In genomic region chr9:111897626-111898025, GRCm38 (mm10) we compare ENCODE assay signal across 14 mouse cellular contexts.
"Had no signal": no experiment of that assay in that cellular context is flagged by ENCODE, and none has a peak within 500 bp of the region (broad histone marks: within the 10 kb centered on the region; RNA-seq: fewer than 3 reads in every experiment).

No protein-coding gene starts in this region.

- H3K4me2 ChIP-seq: limb, embryonic 12.5 days; liver, embryonic 13.5 days; lung, embryonic 15.5 days; midbrain, embryonic 12.5 days; stomach, embryonic 15.5 days had no signal

- H3K4me3 ChIP-seq: limb, embryonic 12.5 days; liver, embryonic 13.5 days; lung, embryonic 15.5 days; megakaryocyte, embryonic 14.5 days; midbrain, embryonic 12.5 days; stomach, embryonic 15.5 days had no signal

- DNase-seq: kidney, adult 8-10 months; kidney, postnatal 25 days; liver; liver, embryonic 13.5 days; liver, postnatal 0 days; lung, postnatal 14 days; thymus, postnatal 36 days had no signal

- H3K4me1 ChIP-seq: limb, embryonic 12.5 days; liver, embryonic 13.5 days; lung, embryonic 15.5 days; megakaryocyte, embryonic 14.5 days; midbrain, embryonic 12.5 days; stomach, embryonic 15.5 days had no signal

- H3K9ac ChIP-seq: limb, embryonic 12.5 days; liver, embryonic 13.5 days; liver, postnatal 0 days; lung, embryonic 15.5 days; midbrain, embryonic 12.5 days; stomach, embryonic 15.5 days had no signal

- H3K27me3 ChIP-seq: limb, embryonic 12.5 days; liver, embryonic 13.5 days; lung, embryonic 15.5 days; megakaryocyte, embryonic 14.5 days; midbrain, embryonic 12.5 days; stomach, embryonic 15.5 days had no signal

- H3K27ac ChIP-seq: limb, embryonic 12.5 days; liver, embryonic 13.5 days; lung, embryonic 15.5 days; macrophage; midbrain, embryonic 12.5 days; stomach, embryonic 15.5 days had no signal

- ATAC-seq: intestine, postnatal 0 days; liver, postnatal 0 days had no signal

- H3K9me3 ChIP-seq: limb, embryonic 12.5 days; liver, embryonic 13.5 days; lung, embryonic 15.5 days; midbrain, embryonic 12.5 days; stomach, embryonic 15.5 days had no signal

- H3K36me3 ChIP-seq: limb, embryonic 12.5 days; liver, embryonic 13.5 days; lung, embryonic 15.5 days; midbrain, embryonic 12.5 days; stomach, embryonic 15.5 days had no signal
